Mouse (Mus musculus) E14TG2a.4 (cell line): ENCODE data around the gene Yars.

ENCODE experiments used
- CTCF ChIP-seq: conservative IDR thresholded peaks from 2 replicates; pipeline ENCODE4 v1.5.1; 2014; ENCODE audit warnings: low read length
- NANOG ChIP-seq: IDR thresholded peaks from 2 replicates; pipeline ENCODE4 v1.6.1; 2014; ENCODE audit warnings: borderline replicate concordance, low read length, mixed read lengths
- POU5F1 ChIP-seq: IDR thresholded peaks from 2 replicates; pipeline ENCODE4 v1.6.1; 2014; ENCODE audit warnings: low read length, borderline replicate concordance

DNA sequence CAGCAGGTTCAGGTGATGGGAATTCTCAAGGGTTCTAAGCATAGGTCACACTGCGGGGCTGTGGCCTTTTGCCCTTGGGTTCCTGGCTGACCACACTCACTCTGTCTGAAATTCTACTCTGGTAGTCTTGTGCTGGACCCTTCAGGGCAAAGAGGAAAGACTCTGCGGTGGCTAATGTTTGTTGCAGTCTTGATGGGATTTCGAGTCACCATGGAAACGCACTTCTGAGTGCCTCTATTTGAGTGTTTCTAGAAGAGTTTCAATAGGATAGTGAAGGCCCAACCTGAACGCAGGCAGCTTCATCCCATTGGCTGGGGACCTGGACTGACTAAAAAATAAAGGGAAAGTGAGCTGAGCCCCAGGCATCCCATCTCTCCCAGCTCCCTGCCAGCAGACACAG is 77.3 kb downstream of the Yars start:
- no peak for TF ChIP-seq CTCF
- TF ChIP-seq NANOG, result no peak
- no peak for TF ChIP-seq POU5F1
